Mouse (Mus musculus) heart, embryonic 11.5 days (tissue): ENCODE results near the gene Gucy2d. TPM values are rescaled to one million over a fixed set of nuclear protein-coding genes. Genes with fewer than 3 reads are reported as not detected.

ENCODE experiments used
- ATAC-seq: fragments of 200-750 bp; cut with Nextera tagmentation; replicated peaks from 2 replicates; pipeline ENCODE4 v1.8.0; 2017; ENCODE audit warnings: moderate library complexity; ENCODE audit not compliant: insufficient number of reproducible peaks, low FRiP score, low TSS enrichment
- H3K27ac ChIP-seq: fragments of 300-500 bp; sonication (generic); 2 replicates; pipeline ENCODE4 v1.5.1; 2014; ENCODE audit warnings: mild to moderate bottlenecking, low read depth, low read length
- H3K27me3 ChIP-seq: fragments of 300-500 bp; sonication (generic); 2 replicates; pipeline ENCODE4 v1.6.1; 2014; ENCODE audit warnings: mild to moderate bottlenecking, low read length, mixed read lengths; ENCODE audit not compliant: control insufficient read depth, insufficient read depth
- H3K36me3 ChIP-seq: fragments of 300-500 bp; sonication (generic); 2 replicates; pipeline ENCODE4 v1.6.1; 2014; ENCODE audit warnings: mild to moderate bottlenecking, low read length, moderate library complexity, mixed read lengths; ENCODE audit not compliant: control insufficient read depth, insufficient read depth
- H3K4me1 ChIP-seq: fragments of 300-500 bp; sonication (generic); 2 replicates; pipeline ENCODE4 v1.6.1; 2014; ENCODE audit warnings: low read length; ENCODE audit not compliant: control insufficient read depth, insufficient read depth
- H3K4me2 ChIP-seq: fragments of 300-500 bp; sonication (generic); 2 replicates; pipeline ENCODE4 v1.6.1; 2014; ENCODE audit warnings: mild to moderate bottlenecking, moderate library complexity
- H3K4me3 ChIP-seq: fragments of 300-500 bp; sonication (generic); 2 replicates; pipeline ENCODE4 v1.5.1; 2014; ENCODE audit warnings: low read depth, low read length
- H3K9ac ChIP-seq: fragments of 300-500 bp; sonication (generic); 2 replicates; pipeline ENCODE4 v1.6.1; 2014; ENCODE audit warnings: mild to moderate bottlenecking, low read depth, low read length, moderate library complexity
- H3K9me3 ChIP-seq: fragments of 300-500 bp; sonication (generic); replicated peaks from 2 replicates; pipeline ENCODE4 v1.6.1; 2016; ENCODE audit warnings: low read length; ENCODE audit not compliant: control insufficient read depth
- WGBS: fragments of 180-500 bp; shearing (Covaris S2); extraction: QIAGEN DNeasy Blood & Tissue Kit; methylation state at CpG from one replicate; pipeline ENCODE4 v1.1.7; 2014; ENCODE audit not compliant: insufficient replicate concordance; 5-methylcytosine and 5-hydroxymethylcytosine counted together
- polyA plus RNA-seq: library from polyadenylated mRNA; unstranded; fragments of >200 nt; fragmentation: Nextera tagmentation; extraction: Ambion mirVana; gene quantifications from 2 replicates; pipeline ENCODE4 v1.2.1, GENCODE M21; 2014

Gene Gucy2d
- polyA plus RNA-seq, 1 experiment from 2014 or later = 0.10 TPM

DNA sequence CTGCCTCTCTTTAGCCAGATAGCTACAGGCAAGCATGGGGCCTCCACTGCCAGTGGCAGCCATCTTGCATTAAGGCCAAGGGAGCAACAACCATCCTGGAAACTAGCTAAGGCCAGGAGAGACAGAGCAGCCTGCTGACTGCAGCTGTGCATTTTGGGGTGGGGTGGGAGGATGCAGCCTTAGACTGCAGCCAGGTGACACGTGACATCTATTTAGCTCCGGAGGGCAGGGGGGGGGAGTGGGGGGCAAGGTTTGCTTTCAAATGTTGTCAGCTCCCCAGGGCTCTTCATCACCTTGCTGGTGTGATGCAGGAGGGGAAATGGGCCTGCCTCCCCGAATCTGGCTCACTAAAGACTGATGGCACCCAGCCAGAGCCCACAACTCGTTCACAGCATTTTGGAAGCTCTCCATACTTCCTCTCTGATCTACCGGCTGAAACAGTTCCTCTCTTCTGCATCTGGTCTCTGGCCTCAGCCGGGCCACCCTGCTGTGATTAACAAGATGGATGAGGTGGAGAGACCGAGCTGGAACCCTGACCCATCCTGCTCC lies 83.7 kb downstream of the Gucy2d start:
- Histone ChIP-seq H3K27ac (peak overlapping the region; percentile 16; the same call in 1 of the 2 replicates), H3K4me2 (no peak overlapping the region)
- ATAC-seq = 0 out of 2 replicates have a peak, but pooled peaks have one; percentile 42

DNA sequence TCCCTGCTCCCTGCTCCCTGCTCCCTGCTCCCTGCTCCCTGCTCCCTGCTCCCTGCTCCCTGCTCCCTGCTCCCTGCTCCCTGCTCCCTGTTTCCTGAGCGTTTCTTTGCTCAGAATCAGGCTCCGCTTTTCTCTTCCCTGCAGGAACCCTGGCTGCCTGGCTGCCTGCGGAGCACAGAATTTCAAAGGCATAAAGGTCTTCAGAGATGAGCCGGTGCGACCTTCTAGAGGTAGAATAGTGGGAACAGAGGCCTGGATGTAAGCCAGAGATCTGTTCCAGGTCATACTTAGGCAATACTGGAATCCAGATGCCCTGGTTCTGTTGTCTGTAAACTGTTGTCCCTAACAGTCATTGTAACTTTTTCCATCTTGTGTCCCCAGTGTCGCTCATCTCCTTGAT lies 84.2 kb downstream of the Gucy2d start:
- peaks cover 16% of the 10 kb centered on the region for H3K4me1 ChIP-seq
- H3K36me3 ChIP-seq = no peaks in the 10 kb centered on the region
- H3K4me2 ChIP-seq = no peak overlapping the region
- 39% methylated on average over 6 of the region's 6 CpGs for WGBS
- peak overlapping the region; percentile 16; the same call in 1 of the 2 replicates for H3K27ac ChIP-seq
- no peak overlapping the region for H3K9ac ChIP-seq
- no peaks in the 10 kb centered on the region for H3K9me3 ChIP-seq
- peaks cover 6% of the 10 kb centered on the region; the same call in 1 of the 2 replicates for H3K27me3 ChIP-seq
- ATAC-seq = no peak
- H3K4me3 ChIP-seq = no peak overlapping the region

More for the DNA sequence above, 83.7 kb downstream of the Gucy2d start:
- 17% methylated on average over 7 of the region's 7 CpGs for WGBS
- Histone ChIP-seq H3K9ac (0 out of 2 replicates have a peak overlapping the region, but pooled peaks have one; percentile 1), H3K9me3 (no peaks in the 10 kb centered on the region), H3K36me3 (no peaks in the 10 kb centered on the region), H3K4me3 (no peak overlapping the region), H3K27me3 (peaks cover 6% of the 10 kb centered on the region; the same call in 1 of the 2 replicates), H3K4me1 (peaks cover 16% of the 10 kb centered on the region)

DNA sequence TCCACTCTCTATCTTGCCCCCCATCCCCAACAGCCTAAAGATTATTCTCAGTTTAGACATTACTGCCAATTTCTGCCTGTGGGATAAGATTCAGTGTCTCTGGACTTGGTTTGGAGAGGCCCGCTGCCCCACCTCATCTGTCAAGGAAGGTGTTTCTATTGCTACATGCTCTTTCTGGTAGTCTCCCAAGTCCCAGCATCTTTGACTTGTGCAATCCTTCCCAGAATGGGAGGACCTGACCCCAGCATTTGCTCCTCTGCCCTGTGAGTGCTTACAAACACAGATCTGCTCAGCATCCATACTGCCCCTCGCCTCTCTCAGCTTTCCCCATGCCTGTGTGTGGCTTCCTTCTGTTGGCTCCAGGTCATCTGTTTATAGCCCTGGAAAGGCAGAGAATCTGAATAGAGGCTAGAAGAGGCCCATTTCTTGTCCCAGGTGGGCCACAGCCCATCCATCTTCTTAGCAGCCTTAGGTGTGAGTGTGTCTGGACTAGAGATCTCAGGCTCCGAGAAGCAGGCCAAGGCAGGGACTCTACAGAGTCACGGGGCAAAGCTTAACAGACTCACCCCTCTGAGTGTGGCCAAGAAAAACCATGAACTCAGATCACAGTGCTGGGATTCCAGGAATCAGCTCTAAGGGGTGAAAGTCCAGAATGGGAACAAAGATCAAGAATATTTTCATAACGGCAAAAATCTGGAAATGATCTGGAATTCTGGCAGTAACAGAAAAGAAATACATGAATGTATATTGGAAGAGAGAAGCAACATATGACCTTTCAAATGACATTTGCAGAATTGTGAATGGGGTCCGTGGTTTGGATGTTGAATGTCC lies 84.9 kb downstream of the Gucy2d start:
- no peak overlapping the region for H3K27ac ChIP-seq
- H3K9me3 ChIP-seq = no peaks in the 10 kb centered on the region
- no peak for ATAC-seq
- peaks cover 16% of the 10 kb centered on the region for H3K4me1 ChIP-seq
- no peak overlapping the region for H3K4me3 ChIP-seq
- WGBS = 71% methylated on average over 6 of the region's 6 CpGs
- no peak overlapping the region for H3K9ac ChIP-seq
- no peak overlapping the region for H3K4me2 ChIP-seq
- H3K36me3 ChIP-seq = no peaks in the 10 kb centered on the region
- peaks cover 6% of the 10 kb centered on the region; the same call in 1 of the 2 replicates for H3K27me3 ChIP-seq

Other genes starting within 250 kb of the Gucy2d start
- gene B3gnt6, start 240.9 kb upstream of the Gucy2d start, polyA plus RNA-seq = 0.21 TPM in 1 of 2 replicates, not detected in the other
- 23.8 and 26.0 TPM in 2 replicates for gene Acer3, start 119.2 kb upstream of the Gucy2d start, polyA plus RNA-seq
- gene Tsku, start 79.1 kb upstream of the Gucy2d start, polyA plus RNA-seq = 6.4 and 6.8 TPM in 2 replicates
- gene Lrrc32, start 48.9 kb downstream of the Gucy2d start, polyA plus RNA-seq = 3.9 and 6.4 TPM in 2 replicates
- 42.5 and 44.1 TPM in 2 replicates for gene Emsy, start 216.4 kb downstream of the Gucy2d start, polyA plus RNA-seq